Mouse (Mus musculus) lung, adult 2 months (tissue): Measurements from ENCODE around the gene Cuedc2.

ENCODE experiments used
- CTCF ChIP-seq: fragments of 200-500 bp; IDR thresholded peaks from 2 replicates; pipeline ENCODE4 v1.5.1; 2011; ENCODE audit warnings: mild to moderate bottlenecking, low read length, control low read depth; ENCODE audit not compliant: insufficient read depth
- POLR2A ChIP-seq: fragments of 200-500 bp; IDR thresholded peaks from 2 replicates; pipeline ENCODE4 v1.6.1; 2011; ENCODE audit warnings: low read depth, mild to moderate bottlenecking, control low read depth, low read length, borderline replicate concordance; ENCODE audit errors: extremely low read depth

DNA sequence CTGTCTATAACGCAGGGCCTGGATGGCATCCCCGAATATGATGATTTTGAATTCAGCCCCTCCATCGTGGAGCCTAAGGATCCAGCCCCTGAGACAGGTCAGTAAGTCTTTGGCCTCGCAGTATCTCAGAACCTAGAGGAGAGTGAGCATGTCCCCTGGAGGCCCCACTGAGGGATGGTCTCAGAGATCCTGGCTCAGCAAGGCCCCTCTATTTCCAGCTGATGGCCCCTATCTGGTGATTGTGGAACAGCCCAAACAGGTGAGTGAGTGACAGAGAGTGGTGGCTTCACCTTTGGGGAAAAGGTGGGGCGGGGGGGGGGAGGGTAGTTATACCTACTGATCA is 32.3 kb downstream of the Cuedc2 start:
- TF ChIP-seq CTCF (no peak), POLR2A (no peak)
